Mouse (Mus musculus) lung, embryonic 15.5 days (tissue): ENCODE results near the gene Nectin1. TPM values are rescaled to one million over a fixed set of nuclear protein-coding genes. Genes with fewer than 3 reads are reported as not detected.

Source experiments
- ATAC-seq: fragments of 200-750 bp; cut with Nextera tagmentation; 2 replicates; pipeline ENCODE4 v1.8.0; 2017; ENCODE audit warnings: moderate number of reproducible peaks, borderline replicate concordance; ENCODE audit not compliant: low FRiP score, low TSS enrichment; ENCODE audit errors: extremely low read depth
- H3K27ac ChIP-seq: fragments of 300-500 bp; sonication (generic); 2 replicates; pipeline ENCODE4 v1.5.1; 2015; ENCODE audit warnings: moderate library complexity, mild to moderate bottlenecking, inconsistent platforms
- H3K27me3 ChIP-seq: fragments of 300-500 bp; sonication (generic); 2 replicates; pipeline ENCODE4 v1.6.1; 2015; ENCODE audit warnings: inconsistent platforms
- H3K36me3 ChIP-seq: fragments of 300-500 bp; sonication (generic); 2 replicates; pipeline ENCODE4 v1.6.1; 2015; ENCODE audit warnings: inconsistent platforms
- H3K4me1 ChIP-seq: fragments of 300-500 bp; sonication (generic); 2 replicates; pipeline ENCODE4 v1.6.1; 2015; ENCODE audit warnings: inconsistent platforms
- H3K4me2 ChIP-seq: fragments of 300-500 bp; sonication (generic); 2 replicates; pipeline ENCODE4 v1.6.1; 2015; ENCODE audit warnings: inconsistent platforms, mild to moderate bottlenecking, moderate library complexity
- H3K4me3 ChIP-seq: fragments of 300-500 bp; sonication (generic); 2 replicates; pipeline ENCODE4 v1.5.1; 2015; ENCODE audit warnings: mild to moderate bottlenecking, inconsistent platforms
- H3K9ac ChIP-seq: fragments of 300-500 bp; sonication (generic); 2 replicates; pipeline ENCODE4 v1.6.1; 2015; ENCODE audit warnings: inconsistent platforms
- H3K9me3 ChIP-seq: fragments of 300-500 bp; sonication (generic); 2 replicates; pipeline ENCODE4 v1.6.1; 2016; ENCODE audit warnings: inconsistent platforms
- WGBS: fragments of 180-500 bp; shearing (Covaris S2); methylation state at CpG from one replicate; pipeline ENCODE4 v1.1.7; 2015; 5-methylcytosine and 5-hydroxymethylcytosine counted together
- polyA plus RNA-seq: library from polyadenylated mRNA; unstranded; fragments of >200 nt; fragmentation: Nextera tagmentation; extraction: Ambion mirVana; gene quantifications from 2 replicates; pipeline ENCODE4 v1.2.1, GENCODE M21; 2015

Nectin1 gene
- polyA plus RNA-seq, 1 experiment from 2014 or later, result 5.5 TPM

- H3K4me1 ChIP-seq, result peaks cover 25% of the 10 kb centered on the region
- H3K36me3 ChIP-seq, result no peaks in the 10 kb centered on the region
- 10% methylated on average over 10 of the region's 10 CpGs for WGBS
- no peak overlapping the region for H3K4me3 ChIP-seq
- H3K4me2 ChIP-seq, result peak overlapping the region; percentile 14; the same call in 1 of the 2 replicates
- peak overlapping the region; percentile 20; the same call in 1 of the 2 replicates for H3K27ac ChIP-seq
- ATAC-seq, result peak; percentile 79; the same call in 1 of the 2 replicates
- no peaks in the 10 kb centered on the region for H3K9me3 ChIP-seq
- no peak overlapping the region for H3K9ac ChIP-seq
- no peaks in the 10 kb centered on the region for H3K27me3 ChIP-seq
Measured at GRCm38 (mm10) chr9:43729450-43730266, 14.1 kb upstream of the Nectin1 start.

- Histone ChIP-seq H3K9ac (no peak overlapping the region), H3K4me3 (no peak overlapping the region), H3K4me1 (peaks cover 30% of the 10 kb centered on the region), H3K36me3 (no peaks in the 10 kb centered on the region), H3K9me3 (no peaks in the 10 kb centered on the region), H3K4me2 (no peak overlapping the region; the same call in 1 of the 2 replicates), H3K27me3 (no peaks in the 10 kb centered on the region), H3K27ac (peak overlapping the region; percentile 20; the same call in 1 of the 2 replicates)
- WGBS, result 18% methylated on average over 22 of the region's 22 CpGs
- ATAC-seq, result 0 out of 2 replicates have a peak, but pooled peaks have one; percentile 56
Measured at GRCm38 (mm10) chr9:43730284-43731027, 13.3 kb upstream of the Nectin1 start.

DNA sequence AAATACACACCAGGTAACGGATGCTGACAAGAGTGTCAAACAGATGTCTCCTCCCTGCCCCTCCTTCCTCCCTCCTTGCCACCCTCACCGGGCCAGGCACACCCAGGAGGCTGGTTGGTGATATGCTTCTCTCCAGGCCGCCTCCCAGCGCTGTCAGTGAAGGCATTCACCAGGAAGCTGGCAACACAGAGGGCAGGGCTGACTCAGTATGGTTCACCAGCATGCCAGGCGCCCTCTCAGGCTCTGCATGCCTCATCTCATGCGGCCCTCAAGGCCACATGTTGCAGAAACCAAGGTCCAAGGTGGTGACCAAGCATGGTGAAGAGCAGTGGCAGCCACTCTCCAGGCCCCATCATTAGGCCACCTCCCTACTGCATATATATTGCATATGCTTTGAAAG, 11.9 kb upstream of the Nectin1 start:
- Histone ChIP-seq H3K9me3 (no peaks in the 10 kb centered on the region), H3K4me1 (peaks cover 39% of the 10 kb centered on the region), H3K36me3 (no peaks in the 10 kb centered on the region), H3K4me3 (no peak overlapping the region), H3K27ac (no peak overlapping the region), H3K9ac (no peak overlapping the region), H3K27me3 (no peaks in the 10 kb centered on the region), H3K4me2 (no peak overlapping the region)
- WGBS, result 63% methylated on average over 6 of the region's 6 CpGs
- no peak for ATAC-seq

DNA sequence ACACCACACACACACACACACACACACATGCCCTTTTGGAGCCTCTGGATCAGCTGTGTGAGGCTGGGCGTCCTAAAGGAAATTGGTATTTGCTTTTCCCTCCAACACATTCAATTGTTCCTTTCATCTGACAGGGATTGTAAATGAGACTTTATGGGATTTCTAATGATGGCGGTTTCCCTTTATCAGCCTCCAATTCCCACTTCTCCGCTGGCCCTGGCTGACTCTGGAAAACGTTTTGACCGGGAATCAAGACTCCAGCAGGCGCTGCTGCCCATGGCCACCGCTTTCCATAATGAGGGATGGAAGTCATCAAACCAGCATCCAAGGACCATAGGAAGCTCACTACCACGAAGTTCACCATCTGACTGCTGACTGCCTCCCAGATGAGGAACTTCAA, 11.1 kb upstream of the Nectin1 start:
- H3K27ac ChIP-seq, result no peak overlapping the region

DNA sequence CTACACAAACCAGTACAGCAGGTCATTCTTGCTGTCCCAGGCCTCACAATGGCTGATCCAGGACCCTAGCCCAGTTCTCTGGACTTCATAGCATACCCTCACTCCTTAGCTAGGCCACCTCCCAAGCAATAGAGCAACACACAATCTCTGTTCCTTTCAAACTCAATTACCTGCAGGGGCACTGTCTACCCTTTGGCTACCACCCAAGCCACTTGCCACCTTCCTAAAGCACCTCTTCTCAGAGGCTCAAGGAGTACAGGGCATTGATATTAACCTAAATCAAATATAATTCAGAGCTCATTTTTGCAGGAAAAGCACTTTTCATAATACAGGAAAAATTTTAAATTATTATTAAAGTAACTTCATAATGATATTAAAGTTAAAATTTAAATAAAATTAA, 8.8 kb upstream of the Nectin1 start:
- Histone ChIP-seq H3K4me1 (peaks cover 47% of the 10 kb centered on the region), H3K9ac (no peak overlapping the region), H3K4me3 (no peak overlapping the region), H3K27me3 (no peaks in the 10 kb centered on the region), H3K36me3 (no peaks in the 10 kb centered on the region), H3K27ac (peak overlapping the region; percentile 20; the same call in 1 of the 2 replicates), H3K4me2 (no peak overlapping the region), H3K9me3 (no peaks in the 10 kb centered on the region)
- no peak for ATAC-seq

More for the DNA sequence above, 11.1 kb upstream of the Nectin1 start:
- Histone ChIP-seq H3K9ac (no peak overlapping the region), H3K27me3 (no peaks in the 10 kb centered on the region), H3K36me3 (no peaks in the 10 kb centered on the region), H3K9me3 (no peaks in the 10 kb centered on the region), H3K4me1 (peaks cover 47% of the 10 kb centered on the region), H3K4me2 (no peak overlapping the region), H3K4me3 (no peak overlapping the region)
- 51% methylated on average over 8 of the region's 8 CpGs for WGBS
- no peak for ATAC-seq

GRCm38 (mm10) chr9:43736046-43736730, 7.6 kb upstream of the Nectin1 start:
- Histone ChIP-seq H3K36me3 (no peaks in the 10 kb centered on the region), H3K4me1 (peaks cover 37% of the 10 kb centered on the region), H3K9ac (no peak overlapping the region), H3K27me3 (no peaks in the 10 kb centered on the region), H3K4me3 (no peak overlapping the region), H3K4me2 (no peak overlapping the region), H3K9me3 (no peaks in the 10 kb centered on the region), H3K27ac (peak overlapping the region; percentile 57; the same call in 1 of the 2 replicates)
- 82% methylated on average over 9 of the region's 9 CpGs for WGBS
- no peak for ATAC-seq

- Histone ChIP-seq H3K4me3 (no peak overlapping the region), H3K9ac (peak overlapping the region; percentile 1; the same call in 1 of the 2 replicates), H3K4me1 (peaks cover 37% of the 10 kb centered on the region), H3K27ac (peak overlapping the region; percentile 82), H3K4me2 (peak overlapping the region; percentile 32), H3K9me3 (no peaks in the 10 kb centered on the region), H3K36me3 (no peaks in the 10 kb centered on the region), H3K27me3 (no peaks in the 10 kb centered on the region)
- WGBS, result 1% methylated on average over 3 of the region's 3 CpGs
- peak; percentile 31; the same call in 1 of the 2 replicates for ATAC-seq
Measured at GRCm38 (mm10) chr9:43737331-43737730, 6.5 kb upstream of the Nectin1 start.

DNA sequence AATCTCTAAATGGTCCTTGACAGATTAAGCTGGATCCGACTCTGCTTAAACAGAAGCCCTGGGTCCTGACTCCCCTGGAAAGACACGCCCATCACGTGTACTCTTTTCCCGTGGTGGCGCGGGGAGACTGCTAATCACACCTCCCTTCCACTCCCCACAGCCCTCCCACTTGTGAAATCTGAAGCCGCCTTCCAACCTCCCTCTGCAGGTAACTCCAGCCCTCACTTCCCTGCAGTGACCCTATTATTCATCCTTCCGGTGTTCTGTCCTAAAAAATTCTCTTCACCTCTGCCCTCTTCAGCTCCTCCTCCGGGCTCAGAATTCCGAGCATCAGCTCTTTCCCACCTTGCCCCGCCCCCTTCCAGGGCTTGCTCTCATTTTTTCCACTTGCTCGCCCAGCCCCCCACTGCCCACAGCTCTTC, 5.9 kb upstream of the Nectin1 start:
- no peaks in the 10 kb centered on the region for H3K9me3 ChIP-seq
- ATAC-seq, result no peak
- H3K27ac ChIP-seq, result peak overlapping the region; percentile 82
- H3K4me2 ChIP-seq, result peak overlapping the region; percentile 32
- 1% methylated on average over 12 of the region's 12 CpGs for WGBS
- H3K36me3 ChIP-seq, result no peaks in the 10 kb centered on the region
- peaks cover 42% of the 10 kb centered on the region for H3K4me1 ChIP-seq
- no peak overlapping the region for H3K4me3 ChIP-seq
- H3K27me3 ChIP-seq, result no peaks in the 10 kb centered on the region
- H3K9ac ChIP-seq, result 0 out of 2 replicates have a peak overlapping the region, but pooled peaks have one; percentile 1

DNA sequence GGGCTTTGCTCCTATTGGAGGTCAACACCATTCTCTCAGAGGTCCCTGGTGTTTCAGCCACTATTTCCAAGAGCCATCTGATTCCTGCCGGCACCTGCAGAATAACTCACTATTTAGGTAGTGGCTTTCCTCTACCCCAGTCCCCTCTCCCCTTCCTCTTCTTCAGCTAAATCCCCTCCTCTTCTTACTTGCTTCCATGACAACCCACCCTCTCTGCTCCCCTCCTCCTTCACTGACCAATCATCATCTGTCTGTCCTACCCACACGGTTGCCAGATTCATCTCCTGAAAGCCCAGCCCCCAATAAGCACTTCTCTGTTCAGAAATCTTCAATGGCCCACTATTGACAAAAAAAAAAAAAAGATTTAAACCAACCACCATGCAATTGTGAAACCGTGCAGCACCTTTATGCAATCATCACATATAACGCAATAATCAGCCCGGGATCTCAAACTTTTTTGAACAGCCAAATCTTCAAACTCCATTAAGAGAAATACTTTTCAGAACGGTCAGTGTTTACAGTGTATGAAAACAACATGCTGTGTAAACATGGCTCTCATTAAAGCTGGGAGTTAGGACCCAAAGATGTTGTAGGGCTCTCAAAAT, 5.2 kb upstream of the Nectin1 start:
- Histone ChIP-seq H3K9ac (no peak overlapping the region), H3K9me3 (no peaks in the 10 kb centered on the region), H3K4me3 (no peak overlapping the region), H3K4me2 (peak overlapping the region; percentile 32), H3K27ac (no peak overlapping the region), H3K36me3 (no peaks in the 10 kb centered on the region), H3K27me3 (no peaks in the 10 kb centered on the region), H3K4me1 (peaks cover 48% of the 10 kb centered on the region)
- 27% methylated on average over 6 of the region's 6 CpGs for WGBS
- ATAC-seq, result no peak

DNA sequence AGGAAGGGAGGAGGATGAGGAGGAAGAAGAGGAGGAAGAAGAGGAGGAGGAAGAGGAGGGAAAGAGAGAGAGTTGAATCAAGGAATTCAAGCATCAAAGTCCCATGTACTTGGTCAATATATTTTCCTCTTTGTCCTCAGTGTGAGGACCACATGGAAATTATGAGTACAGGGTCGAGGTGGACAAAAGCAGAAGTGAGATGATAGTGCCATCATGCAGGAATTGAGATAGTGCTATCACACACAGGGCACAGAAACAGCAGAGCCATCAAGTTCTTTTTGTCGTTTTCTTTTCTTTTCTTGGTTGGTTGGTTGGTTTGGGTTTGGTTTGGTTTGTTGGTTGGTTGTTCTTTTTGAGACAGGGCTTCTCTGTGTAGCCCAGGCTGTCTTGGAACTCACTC, 2.5 kb upstream of the Nectin1 start:
- WGBS, result 67% methylated on average over 2 of the region's 2 CpGs
- no peaks in the 10 kb centered on the region for H3K9me3 ChIP-seq
- no peak for ATAC-seq

GRCm38 (mm10) chr9:43742066-43742465, 1.7 kb upstream of the Nectin1 start:
- Histone ChIP-seq H3K4me2 (no peak overlapping the region), H3K36me3 (no peaks in the 10 kb centered on the region), H3K9ac (no peak overlapping the region), H3K4me3 (no peak overlapping the region), H3K27ac (0 out of 2 replicates have a peak overlapping the region, but pooled peaks have one; percentile 10), H3K4me1 (peaks cover 51% of the 10 kb centered on the region), H3K9me3 (no peaks in the 10 kb centered on the region), H3K27me3 (no peaks in the 10 kb centered on the region)
- ATAC-seq, result no peak
- WGBS, result 66% methylated on average over 4 of the region's 4 CpGs

More for the DNA sequence above, 2.5 kb upstream of the Nectin1 start:
- H3K36me3 ChIP-seq, result no peaks in the 10 kb centered on the region
- H3K4me1 ChIP-seq, result peaks cover 51% of the 10 kb centered on the region
- H3K4me3 ChIP-seq, result no peak overlapping the region
- no peak overlapping the region for H3K27ac ChIP-seq
- H3K4me2 ChIP-seq, result no peak overlapping the region
- no peaks in the 10 kb centered on the region for H3K27me3 ChIP-seq
- no peak overlapping the region for H3K9ac ChIP-seq
